In the genomic region with DNA sequence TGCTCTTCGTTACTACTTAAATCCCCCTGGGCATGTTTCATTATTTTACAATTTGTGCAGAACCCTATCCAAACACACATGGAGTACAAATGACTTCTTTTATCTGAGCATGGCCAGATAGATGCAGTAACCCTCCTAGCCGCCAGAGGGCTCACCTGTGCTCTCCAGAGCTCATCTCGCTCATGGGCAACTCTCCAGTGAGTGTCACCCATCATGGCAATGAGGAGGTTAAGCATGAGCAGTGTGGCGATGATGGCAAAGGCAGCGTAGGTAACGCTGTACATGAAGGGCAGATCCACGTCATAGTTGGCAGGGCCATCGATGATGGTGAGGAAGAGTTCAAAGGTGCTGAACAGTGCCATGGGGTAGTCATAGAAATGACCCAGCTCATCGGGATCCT, we compare ENCODE assay signal across 9 mouse cellular contexts. TPM values are rescaled to one million over a fixed set of nuclear protein-coding genes. Genes with fewer than 3 reads are reported as not detected.
A peak's percentile ranks its signal among the peaks of the same experiment; 100 is the strongest.
DNase-seq lines count a peak whose midpoint lies in the region; ATAC-seq and TF ChIP-seq lines count a peak whose summit lies in the region.
"Had no signal": no experiment of that assay in that cellular context is flagged by ENCODE, and none has a peak within 500 bp of the region (broad histone marks: within the 10 kb centered on the region; RNA-seq: fewer than 3 reads in every experiment).

No protein-coding gene starts in this region.

- H3K36me3 ChIP-seq in midbrain, embryonic 14.5 days (ENCODE audit: control insufficient read depth, insufficient read depth, low read length): peaks cover 21% of the 10 kb centered on the region

- no peaks in the 10 kb centered on the region for H3K27me3 ChIP-seq in midbrain, embryonic 14.5 days (ENCODE audit: control insufficient read depth, insufficient read depth, low read length)

- ATAC-seq in hematopoietic stem cell, adult 5-6 weeks (replicated peaks in 1 of 2; ENCODE audit: insufficient read depth in 1 of 2, low FRiP score in 2 of 2, low TSS enrichment in 1 of 2, low read depth in 1 of 2, poor library complexity in 2 of 2, severe bottlenecking in 2 of 2): peak; percentile 50 to 54; a peak in 2 of 4 replicates
- ATAC-seq in midbrain, embryonic 14.5 days (ENCODE audit: low FRiP score, low TSS enrichment): no peak; the same call in 1 of the 2 replicates

- H3K27ac ChIP-seq in gastrocnemius, adult 2 months: no peak overlapping the region
- no peak overlapping the region for H3K27ac ChIP-seq in midbrain, embryonic 14.5 days (replicated peaks; ENCODE audit: low read depth, low read length)

- H3K4me1 ChIP-seq in midbrain, embryonic 14.5 days (ENCODE audit: control insufficient read depth, insufficient read depth, low read length): no peaks in the 10 kb centered on the region

- TF ChIP-seq CTCF in gastrocnemius, adult 2 months (IDR thresholded peaks at IDR 0.05): peak; percentile 20; the same call in 1 of the 2 replicates

- no peaks in the 10 kb centered on the region for H3K9me3 ChIP-seq in midbrain, embryonic 14.5 days (ENCODE audit: control insufficient read depth, low read length)

- no peak for DNase-seq in gastrocnemius, adult 2 months
- DNase-seq in gastrocnemius, postnatal 14 days: no peak
- DNase-seq in spleen, postnatal 10 days (ENCODE audit: low spot score in 2 of 2): peak; percentile 35 to 67
- DNase-seq in spleen, postnatal 36 days (ENCODE audit: low spot score in 2 of 2): no peak
- peak; percentile 19 for DNase-seq in midbrain, embryonic 14.5 days
- DNase-seq in adrenal gland, adult 2 months: no peak
- no peak for DNase-seq in heart, adult 8-10 months (ENCODE audit: low spot score)

- intact Hi-C loops in gastrocnemius, adult 2 months (cut with DNase I): no loop called here
- intact Hi-C loops in gastrocnemius, postnatal 14 days (cut with DNase I; ENCODE audit: low total_unique reads): no loop called here

- WGBS in midbrain, embryonic 14.5 days: 63% methylated on average over 9 of the region's 9 CpGs

- H3K9ac ChIP-seq in midbrain, embryonic 14.5 days (replicated peaks; ENCODE audit: low read length): no peak overlapping the region

- H3K4me3 ChIP-seq in gastrocnemius, adult 2 months: no peak overlapping the region
- H3K4me3 ChIP-seq in midbrain, embryonic 14.5 days (replicated peaks; ENCODE audit: low read depth, low read length): no peak overlapping the region

- no peak overlapping the region for H3K4me2 ChIP-seq in midbrain, embryonic 14.5 days (ENCODE audit: low read length)

RNA-seq across cellular contexts. Expression of a gene that starts 13.5 kb away (rescaled TPM):
- total RNA-seq in gastrocnemius, adult 2 months (2021): not detected
- not detected for total RNA-seq in gastrocnemius, postnatal 14 days (2021)
- not detected in 2 replicates for total RNA-seq in hematopoietic stem cell, adult 5-6 weeks (2017)
- polyA plus RNA-seq in midbrain, embryonic 14.5 days (2014; fragmentation: Nextera tagmentation; extraction: Ambion mirVana): 1.2 and 1.7 TPM in 2 replicates
- not detected for total RNA-seq in adrenal gland, adult 2 months (2021)
- polyA plus RNA-seq in adrenal gland, adult 2 months (2012; rRNA removed): not detected in 2 replicates
- not detected for total RNA-seq in heart, adult 8-10 months (2022)

RNA-seq across cellular contexts. Expression of a gene that starts 17.4 kb away (rescaled TPM):
- under 1 TPM; 0.54 to 0.98 TPM for total RNA-seq in gastrocnemius, adult 2 months (2021)
- total RNA-seq in gastrocnemius, postnatal 14 days (2021): 1 to 10 TPM; 1.2 to 2.5 TPM
- 10.7 and 17.9 TPM in 2 replicates for total RNA-seq in hematopoietic stem cell, adult 5-6 weeks (2017)
- polyA plus RNA-seq in midbrain, embryonic 14.5 days (2014; fragmentation: Nextera tagmentation; extraction: Ambion mirVana): 36.3 and 38.5 TPM in 2 replicates
- total RNA-seq in adrenal gland, adult 2 months (2021): 10 to 100 TPM in 1 of 2 experiments, 1 to 10 TPM in 1; 7.6 to 12.1 TPM
- 21.1 and 26.7 TPM in 2 replicates for polyA plus RNA-seq in adrenal gland, adult 2 months (2012; rRNA removed)
- total RNA-seq in heart, adult 8-10 months (2022): 1 to 10 TPM in 2 of 4 experiments, under 1 TPM in 2; 0.41 to 1.7 (median 1.1) TPM

RNA-seq across cellular contexts. Expression of a gene that starts 57.9 kb away (rescaled TPM):
- not detected for total RNA-seq in gastrocnemius, adult 2 months (2021)
- total RNA-seq in gastrocnemius, postnatal 14 days (2021): not detected
- not detected in 2 replicates for total RNA-seq in hematopoietic stem cell, adult 5-6 weeks (2017)
- polyA plus RNA-seq in midbrain, embryonic 14.5 days (2014; fragmentation: Nextera tagmentation; extraction: Ambion mirVana): not detected in 2 replicates
- not detected for total RNA-seq in adrenal gland, adult 2 months (2021)
- not detected in 2 replicates for polyA plus RNA-seq in adrenal gland, adult 2 months (2012; rRNA removed)
- not detected for total RNA-seq in heart, adult 8-10 months (2022)
- polyA plus RNA-seq: large intestine, adult 2 months had no signal

Comparison
In these comparisons a context has a peak if more than half of its experiments do, and no peak if none do; other contexts are left out.
1. DNase-seq: peak in spleen, postnatal 10 days (2 of 2) and midbrain, embryonic 14.5 days (single experiment); none in gastrocnemius, adult 2 months (single experiment), gastrocnemius, postnatal 14 days (single experiment), spleen, postnatal 36 days (0 of 2), adrenal gland, adult 2 months (single experiment) and heart, adult 8-10 months (single experiment).